Mouse (Mus musculus): ENCODE measurements around the gene Zfp553. TPM values are rescaled to one million over a fixed set of nuclear protein-coding genes. Genes with fewer than 3 reads are reported as not detected.

Gene Zfp553
- polyA plus RNA-seq, 1 experiment from 2014 or later = 42.5 TPM

GRCm38 (mm10) chr7:127259186-127259905, 26.5 kb downstream of the Zfp553 start:
- no peak overlapping the region for H3K27ac ChIP-seq (replicated peaks)
- H3K27me3 ChIP-seq = no peaks in the 10 kb centered on the region
- no peak for ATAC-seq (ENCODE audit: insufficient number of reproducible peaks, low FRiP score, low TSS enrichment, low read depth)
- 67% methylated on average over 8 of the region's 8 CpGs for WGBS
- H3K9me3 ChIP-seq (replicated peaks) = no peaks in the 10 kb centered on the region
- H3K4me1 ChIP-seq = peaks cover 27% of the 10 kb centered on the region
- H3K36me3 ChIP-seq = 0 out of 2 replicates have a peak, but pooled peaks cover 11% of the 10 kb centered on the region
- no peak overlapping the region for H3K9ac ChIP-seq
- peak overlapping the region; percentile 75 for H3K4me2 ChIP-seq (replicated peaks)
- peak overlapping the region; percentile 78 for H3K4me3 ChIP-seq (replicated peaks)

DNA sequence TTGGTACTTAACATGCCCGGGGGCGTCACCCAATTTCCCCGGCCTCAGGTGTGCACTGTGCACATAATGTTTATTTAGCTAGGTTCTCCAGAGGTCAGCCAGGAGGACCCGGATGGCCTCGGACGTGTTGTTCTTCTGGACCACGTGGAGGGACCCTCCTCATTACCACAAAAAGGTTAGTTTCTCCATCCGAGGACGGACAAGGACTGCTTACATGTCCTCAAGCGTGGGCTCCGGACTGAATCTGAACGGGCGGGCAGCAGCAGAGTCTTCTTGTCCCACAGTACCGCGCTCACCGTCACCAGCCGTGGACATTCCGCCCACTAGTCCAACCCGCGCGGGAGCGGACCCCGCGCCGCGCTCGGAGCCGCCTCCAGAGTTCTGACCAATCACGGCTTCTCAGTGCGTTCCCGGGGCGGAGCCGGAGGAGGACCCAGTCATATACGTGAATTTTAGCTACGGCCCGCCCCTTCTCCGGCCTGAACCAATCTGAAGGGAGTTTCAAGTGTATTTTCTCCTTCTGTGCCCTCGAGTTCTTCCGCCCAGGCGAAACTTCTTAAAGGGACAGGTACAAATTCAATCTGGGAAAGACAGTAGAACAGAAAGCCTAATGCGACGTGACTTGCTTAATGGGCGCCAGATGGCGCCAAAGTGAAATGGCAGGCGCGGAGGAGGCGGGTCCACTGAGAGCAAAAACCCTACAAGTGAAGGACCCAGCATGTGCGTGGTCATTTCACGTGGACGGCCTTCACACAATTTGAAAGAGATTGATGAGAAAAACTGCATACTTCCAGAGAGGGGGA, 27.6 kb downstream of the Zfp553 start, which contains the start of gene Dctpp1:
Gene Dctpp1 (minus strand): TSS at position 401 of the 803 bp plus-strand sequence.
- Histone ChIP-seq H3K9ac (peak within 1 kb of the TSS; percentile 56), H3K36me3 (0 out of 2 replicates have a peak, but pooled peaks cover 10% of the 10 kb centered on the region), H3K27me3 (no peaks in the 10 kb centered on the region), H3K9me3 (replicated peaks) (no peaks in the 10 kb centered on the region), H3K4me2 (replicated peaks) (peak within 1 kb of the TSS; percentile 75), H3K27ac (replicated peaks) (peak within 1 kb of the TSS; percentile 25; the same call in 1 of the 2 replicates), H3K4me3 (replicated peaks) (peak within 1 kb of the TSS; percentile 78), H3K4me1 (peaks cover 18% of the 10 kb centered on the region)
- under 1% methylated on average over 50 of the region's 50 CpGs for WGBS
- ATAC-seq (ENCODE audit: insufficient number of reproducible peaks, low FRiP score, low TSS enrichment, low read depth) = peak; percentile 99

DNA sequence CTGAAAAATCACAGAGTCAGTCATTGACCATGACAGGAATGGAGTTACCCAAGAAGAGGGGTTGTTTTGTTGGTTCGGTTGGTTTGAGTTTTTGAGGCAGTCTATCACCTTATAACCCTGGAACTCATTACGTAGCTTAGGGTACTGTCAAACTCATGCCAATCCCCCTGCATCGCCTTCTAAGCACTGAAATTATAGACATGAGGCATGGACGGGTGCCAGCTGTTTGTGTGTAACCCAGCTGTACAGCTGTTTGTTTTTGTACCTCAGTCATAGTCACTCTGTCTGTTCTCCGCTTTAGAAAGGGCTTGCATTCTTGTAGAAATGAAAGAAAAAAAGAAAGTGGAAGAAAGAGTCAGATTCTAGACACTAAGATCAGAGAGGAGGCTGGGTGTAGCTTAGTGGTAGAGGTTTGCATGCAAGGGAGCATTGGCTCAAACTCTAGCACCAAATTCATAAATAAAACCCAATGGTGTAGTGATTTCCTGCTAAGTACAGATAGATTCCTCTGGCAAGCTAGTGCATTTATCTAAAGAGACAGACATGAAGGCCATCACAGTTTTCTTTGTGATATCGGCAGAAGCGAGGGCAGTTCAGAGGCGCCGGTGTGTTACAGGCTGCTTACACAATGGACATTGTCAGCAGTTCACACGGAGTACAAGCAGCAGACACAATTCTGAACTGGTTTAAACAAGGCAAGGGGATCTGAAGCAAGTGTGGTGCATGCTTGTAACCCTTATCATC, 29.5 kb downstream of the Zfp553 start:
- Histone ChIP-seq H3K36me3 (no peaks in the 10 kb centered on the region), H3K9me3 (replicated peaks) (no peaks in the 10 kb centered on the region), H3K4me3 (replicated peaks) (no peak overlapping the region), H3K4me2 (replicated peaks) (no peak overlapping the region), H3K9ac (no peak overlapping the region), H3K4me1 (peaks cover 18% of the 10 kb centered on the region), H3K27me3 (no peaks in the 10 kb centered on the region), H3K27ac (replicated peaks) (no peak overlapping the region)
- 75% methylated on average over 10 of the region's 10 CpGs for WGBS
- ATAC-seq (ENCODE audit: insufficient number of reproducible peaks, low FRiP score, low TSS enrichment, low read depth) = no peak

DNA sequence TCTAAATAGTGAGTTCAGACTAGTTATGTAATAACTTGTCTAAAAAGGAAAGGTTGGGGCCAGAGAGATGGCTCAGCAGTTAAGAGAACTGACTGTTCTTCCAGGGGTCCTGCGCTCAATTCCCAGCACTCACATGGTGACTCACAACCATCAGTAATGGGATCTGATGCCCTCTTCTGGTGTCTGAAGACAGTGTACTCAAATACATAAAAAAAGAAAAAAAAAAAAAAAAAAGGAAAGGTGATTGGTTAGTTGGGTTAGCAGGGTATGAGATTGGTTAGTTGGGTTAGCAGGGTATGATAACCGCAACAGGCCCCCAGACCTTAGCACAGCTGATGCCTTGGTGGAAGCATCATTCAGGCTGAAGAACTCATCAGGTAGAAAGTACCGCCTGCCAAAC, 30.7 kb downstream of the Zfp553 start:
- no peaks in the 10 kb centered on the region for H3K9me3 ChIP-seq (replicated peaks)
- H3K4me1 ChIP-seq = peaks cover 18% of the 10 kb centered on the region
- no peak overlapping the region for H3K27ac ChIP-seq (replicated peaks)
- H3K27me3 ChIP-seq = no peaks in the 10 kb centered on the region
- H3K4me3 ChIP-seq (replicated peaks) = no peak overlapping the region
- ATAC-seq (ENCODE audit: insufficient number of reproducible peaks, low FRiP score, low TSS enrichment, low read depth) = no peak
- WGBS = over 99% methylated on average over 3 of the region's 3 CpGs
- no peak overlapping the region for H3K4me2 ChIP-seq (replicated peaks)
- peaks cover 3% of the 10 kb centered on the region; the same call in 1 of the 2 replicates for H3K36me3 ChIP-seq
- no peak overlapping the region for H3K9ac ChIP-seq

DNA sequence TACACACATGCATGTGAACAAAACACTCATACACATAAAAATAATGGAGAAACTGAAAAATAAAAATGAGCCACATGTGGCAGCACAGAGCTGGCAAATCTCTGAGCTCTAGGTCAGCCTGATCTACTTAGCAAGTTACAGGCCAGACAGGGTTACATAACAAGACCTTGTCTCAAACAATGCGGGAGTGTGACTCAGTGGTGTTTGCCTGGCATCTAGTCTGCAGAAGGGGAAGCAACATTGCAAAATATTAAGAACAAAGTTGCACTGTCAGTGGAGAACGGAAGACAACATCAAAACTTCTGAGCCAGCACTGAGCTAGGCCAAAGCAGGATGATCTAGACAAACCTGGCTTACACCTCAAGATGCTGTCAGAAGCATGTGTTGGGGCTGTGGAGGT, 37.4 kb downstream of the Zfp553 start:
- H3K27me3 ChIP-seq = no peaks in the 10 kb centered on the region
- H3K4me2 ChIP-seq (replicated peaks) = no peak overlapping the region
- peaks cover 18% of the 10 kb centered on the region for H3K4me1 ChIP-seq
- peaks cover 29% of the 10 kb centered on the region for H3K36me3 ChIP-seq
- no peak overlapping the region for H3K27ac ChIP-seq (replicated peaks)
- H3K9me3 ChIP-seq (replicated peaks) = no peaks in the 10 kb centered on the region
- H3K4me3 ChIP-seq (replicated peaks) = no peak overlapping the region
- ATAC-seq (ENCODE audit: insufficient number of reproducible peaks, low FRiP score, low TSS enrichment, low read depth) = no peak
- H3K9ac ChIP-seq = no peak overlapping the region
- WGBS = 81% methylated on average over 2 of the region's 2 CpGs

DNA sequence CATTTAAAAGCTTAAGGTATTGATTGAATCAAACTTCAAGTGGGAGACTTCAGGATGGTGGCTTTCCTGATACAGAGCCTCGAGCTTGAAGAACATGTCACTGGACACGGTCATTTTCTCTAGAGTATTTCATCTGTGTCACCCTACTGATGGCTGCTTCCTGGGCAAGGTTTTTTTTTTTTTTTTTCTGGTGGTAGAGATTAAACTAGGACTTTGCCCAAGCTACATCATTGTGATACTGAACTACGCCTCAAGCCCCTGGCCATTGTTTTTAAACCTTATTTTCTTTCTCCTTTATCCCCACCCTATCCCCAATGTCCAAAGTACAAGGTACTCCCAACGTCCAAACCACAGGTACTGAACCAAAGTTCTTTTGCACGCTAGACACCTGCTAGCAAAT, 37.8 kb downstream of the Zfp553 start:
- WGBS = 87% methylated on average over 5 of the region's 5 CpGs
- ATAC-seq (ENCODE audit: insufficient number of reproducible peaks, low FRiP score, low TSS enrichment, low read depth) = no peak
- H3K36me3 ChIP-seq = peaks cover 29% of the 10 kb centered on the region
- H3K4me2 ChIP-seq (replicated peaks) = no peak overlapping the region
- H3K4me1 ChIP-seq = peaks cover 18% of the 10 kb centered on the region
- no peak overlapping the region for H3K4me3 ChIP-seq (replicated peaks)
- H3K27ac ChIP-seq (replicated peaks) = no peak overlapping the region
- H3K27me3 ChIP-seq = no peaks in the 10 kb centered on the region
- H3K9ac ChIP-seq = no peak overlapping the region
- H3K9me3 ChIP-seq (replicated peaks) = no peaks in the 10 kb centered on the region

DNA sequence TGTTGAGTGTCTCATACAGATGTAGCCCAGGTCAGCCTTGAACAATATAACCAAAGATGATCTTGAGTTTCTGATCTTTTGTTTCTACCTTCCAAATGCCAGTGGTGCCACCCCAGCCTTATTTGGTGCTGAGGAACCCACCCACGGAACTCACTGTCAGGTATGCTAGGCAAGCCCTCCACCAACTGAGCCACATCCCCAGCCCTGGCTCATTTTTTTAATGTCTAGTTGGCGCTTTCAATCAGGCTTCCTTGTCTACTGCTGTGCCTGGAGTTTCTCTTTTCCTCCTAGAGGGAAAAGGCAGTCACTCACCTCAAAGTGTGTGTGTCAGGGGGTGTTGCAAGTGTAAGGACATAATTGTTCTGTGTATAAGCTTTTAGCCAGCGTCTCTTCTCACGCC, 38.2 kb downstream of the Zfp553 start:
- Histone ChIP-seq H3K4me3 (replicated peaks) (no peak overlapping the region), H3K9ac (no peak overlapping the region), H3K27ac (replicated peaks) (no peak overlapping the region), H3K4me1 (peaks cover 18% of the 10 kb centered on the region), H3K36me3 (peaks cover 29% of the 10 kb centered on the region), H3K4me2 (replicated peaks) (no peak overlapping the region), H3K27me3 (no peaks in the 10 kb centered on the region), H3K9me3 (replicated peaks) (no peaks in the 10 kb centered on the region)
- 95% methylated on average over 4 of the region's 4 CpGs for WGBS
- no peak for ATAC-seq (ENCODE audit: insufficient number of reproducible peaks, low FRiP score, low TSS enrichment, low read depth)

DNA sequence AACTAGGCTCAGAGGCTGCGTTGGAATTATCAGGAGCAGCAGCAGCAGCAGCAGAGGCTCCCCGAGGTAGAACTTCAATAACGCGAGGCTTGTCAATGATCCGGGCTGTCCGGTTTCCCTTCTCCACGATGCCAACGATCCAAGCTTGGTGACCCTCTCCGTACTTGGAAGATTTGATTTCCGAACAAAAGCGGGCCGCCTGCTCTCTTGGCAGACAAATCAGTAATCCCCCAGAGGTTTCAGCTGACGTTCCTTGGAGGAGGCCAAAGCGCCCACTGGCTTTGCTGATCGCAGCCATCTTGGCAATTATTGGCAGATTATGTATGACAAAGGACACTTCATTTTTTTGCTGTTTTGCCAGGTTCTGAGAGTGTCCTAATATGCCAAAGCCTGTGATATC, 39.7 kb downstream of the Zfp553 start:
- WGBS = 95% methylated on average over 15 of the region's 15 CpGs
- no peak for ATAC-seq (ENCODE audit: insufficient number of reproducible peaks, low FRiP score, low TSS enrichment, low read depth)
- Histone ChIP-seq H3K4me3 (replicated peaks) (peak overlapping the region; percentile 84), H3K9me3 (replicated peaks) (no peaks in the 10 kb centered on the region), H3K27ac (replicated peaks) (no peak overlapping the region), H3K27me3 (no peaks in the 10 kb centered on the region), H3K4me1 (peaks cover 18% of the 10 kb centered on the region), H3K9ac (no peak overlapping the region), H3K4me2 (replicated peaks) (peak overlapping the region; percentile 79), H3K36me3 (peaks cover 29% of the 10 kb centered on the region)

GRCm38 (mm10) chr7:127273118-127273923, 40.5 kb downstream of the Zfp553 start:
- Histone ChIP-seq H3K4me2 (replicated peaks) (peak overlapping the region; percentile 79), H3K9ac (peak overlapping the region; percentile 85), H3K4me3 (replicated peaks) (peak overlapping the region; percentile 84), H3K9me3 (replicated peaks) (no peaks in the 10 kb centered on the region), H3K36me3 (peaks cover 28% of the 10 kb centered on the region), H3K27ac (replicated peaks) (peak overlapping the region; percentile 88), H3K4me1 (peaks cover 18% of the 10 kb centered on the region), H3K27me3 (no peaks in the 10 kb centered on the region)
- WGBS = 16% methylated on average over 50 of the region's 50 CpGs
- ATAC-seq (ENCODE audit: insufficient number of reproducible peaks, low FRiP score, low TSS enrichment, low read depth) = no peak; the same call in none of the 2 replicates

- no peak; the same call in none of the 2 replicates for ATAC-seq (ENCODE audit: insufficient number of reproducible peaks, low FRiP score, low TSS enrichment, low read depth)
- Histone ChIP-seq H3K27ac (replicated peaks) (peak within 1 kb of the TSS; percentile 88), H3K4me2 (replicated peaks) (peak within 1 kb of the TSS; percentile 79), H3K4me1 (peaks cover 18% of the 10 kb centered on the region), H3K36me3 (peaks cover 21% of the 10 kb centered on the region), H3K4me3 (replicated peaks) (peak within 1 kb of the TSS; percentile 84), H3K27me3 (no peaks in the 10 kb centered on the region), H3K9me3 (replicated peaks) (no peaks in the 10 kb centered on the region), H3K9ac (peak within 1 kb of the TSS; percentile 85)
- 1% methylated on average over 39 of the region's 39 CpGs for WGBS
Observed at GRCm38 (mm10) chr7:127273925-127274789, 41.3 kb downstream of the Zfp553 start, which contains the start of gene Sephs2. Sephs2 (minus strand) TSS chr7:127274055.
